Mouse (Mus musculus) liver, adult 2 months (tissue): ENCODE results near the gene St8sia6. TPM values are rescaled to one million over a fixed set of nuclear protein-coding genes. Genes with fewer than 3 reads are reported as not detected.
A peak's percentile ranks its signal among the peaks of the same experiment; 100 is the strongest.

Source experiments
- DNase-seq: peaks from one replicate; pipeline ENCODE4 v3.0.0-alpha.2; 2011; ENCODE audit warnings: low read depth, low spot score; ENCODE audit errors: extremely low read depth
- H3K27ac ChIP-seq: fragments of 200-500 bp; replicated peaks from 2 replicates; pipeline ENCODE4 v1.5.1; 2012; ENCODE audit warnings: low read depth, mild to moderate bottlenecking, control low read depth, inconsistent platforms, low read length; ENCODE audit not compliant: insufficient read depth
- H3K27me3 ChIP-seq: fragments of 200-500 bp; 2 replicates; pipeline ENCODE4 v1.6.1; 2012; ENCODE audit warnings: mild to moderate bottlenecking, moderate library complexity, low read length, inconsistent platforms; ENCODE audit not compliant: control insufficient read depth, insufficient read depth
- H3K36me3 ChIP-seq: fragments of 200-500 bp; 2 replicates; pipeline ENCODE4 v1.6.1; 2012; ENCODE audit warnings: low read length, inconsistent platforms; ENCODE audit not compliant: control insufficient read depth, insufficient read depth
- H3K4me1 ChIP-seq: fragments of 200-500 bp; 2 replicates; pipeline ENCODE4 v1.6.1; 2011; ENCODE audit warnings: low read length; ENCODE audit not compliant: control insufficient read depth, insufficient read depth
- H3K4me3 ChIP-seq: fragments of 200-500 bp; 2 replicates; pipeline ENCODE4 v1.5.1; 2011; ENCODE audit warnings: low read depth, mild to moderate bottlenecking, control low read depth, low read length, moderate library complexity; ENCODE audit not compliant: insufficient read depth
- H3K79me2 ChIP-seq: fragments of 200-500 bp; 2 replicates; pipeline ENCODE4 v1.6.1; 2012; ENCODE audit warnings: inconsistent platforms, mild to moderate bottlenecking, low read length, moderate library complexity; ENCODE audit not compliant: control insufficient read depth, insufficient read depth
- H3K9ac ChIP-seq: fragments of 200-500 bp; 2 replicates; pipeline ENCODE4 v1.6.1; 2012; ENCODE audit warnings: low read depth, mild to moderate bottlenecking, control low read depth, inconsistent platforms, low read length
- CTCF ChIP-seq: fragments of 200-500 bp; IDR thresholded peaks from 2 replicates; pipeline ENCODE4 v1.5.1; 2011; ENCODE audit warnings: low read depth, low read length, control low read depth
- POLR2A ChIP-seq: fragments of 200-500 bp; IDR thresholded peaks from 2 replicates; pipeline ENCODE4 v1.6.1; 2011; ENCODE audit warnings: low read length, control low read depth; ENCODE audit not compliant: insufficient read depth; ENCODE audit errors: extremely low read depth
- WGBS: fragments of 180-500 bp; shearing (Covaris S2); methylation state at CpG from one replicate; pipeline ENCODE4 v1.1.7; 2018; 5-methylcytosine and 5-hydroxymethylcytosine counted together
- polyA plus RNA-seq: library from polyadenylated mRNA; depleted of rRNA; stranded (reverse); fragments of >200 nt; gene quantifications from 2 replicates; pipeline ENCODE4 v1.2.3, GENCODE M21; 2012
- total RNA-seq: library from RNA; depleted of rRNA; stranded (reverse); fragments of >200 nt; gene quantifications from 2 replicates; pipeline ENCODE4 v1.2.3, GENCODE M21; 2014

St8sia6 gene
- total and polyA plus RNA-seq, 2 experiments: 0.09 TPM; not detected in 1

DNA sequence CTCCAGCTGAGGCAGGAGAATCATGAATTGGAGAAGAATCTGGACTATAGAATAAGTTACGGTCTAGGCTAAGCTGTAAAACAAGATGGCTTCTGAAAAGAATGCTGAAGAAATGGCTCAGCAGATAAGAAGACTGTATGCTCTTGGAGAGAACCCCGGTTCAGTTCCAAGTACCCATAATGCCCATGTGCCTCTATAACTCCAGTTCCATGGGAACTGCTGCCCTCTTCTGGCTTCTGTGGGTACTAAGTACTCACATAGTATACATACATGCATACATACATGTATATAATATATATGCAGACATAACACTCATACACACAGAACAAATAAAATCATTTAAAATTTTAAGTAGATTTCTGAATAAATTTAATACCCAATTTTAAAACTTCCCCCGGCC is 12.3 kb upstream of the St8sia6 start:
- no peak for DNase-seq
- 79% methylated on average over 3 of the region's 3 CpGs for WGBS
- TF ChIP-seq POLR2A (no peak), CTCF (no peak)

DNA sequence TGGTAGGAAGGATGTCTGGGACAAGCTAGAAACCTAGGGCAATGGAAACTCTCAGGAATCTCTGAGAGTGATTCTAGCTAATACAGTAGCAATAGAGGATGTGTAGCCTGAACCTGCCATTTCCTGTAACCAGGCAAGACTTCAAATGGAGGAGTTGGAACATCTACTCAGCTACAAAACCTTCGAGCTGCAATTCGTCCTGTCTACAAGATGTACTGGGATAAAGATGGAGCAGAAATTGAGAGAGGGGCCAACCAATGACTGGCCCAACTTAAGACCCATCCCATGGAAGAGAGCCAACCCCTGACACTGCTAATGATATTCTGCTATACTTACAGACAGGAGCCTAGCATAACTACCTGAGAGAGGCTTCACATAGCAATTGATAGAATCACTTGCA is 6.8 kb upstream of the St8sia6 start:
- H3K79me2 ChIP-seq: no peaks in the 10 kb centered on the region
- H3K36me3 ChIP-seq: no peaks in the 10 kb centered on the region
- no peak overlapping the region for H3K4me3 ChIP-seq
- no peak overlapping the region for H3K27ac ChIP-seq
- WGBS: 72% methylated on average over 2 of the region's 2 CpGs
- no peak overlapping the region for H3K9ac ChIP-seq
- DNase-seq: no peak
- no peak for TF ChIP-seq CTCF
- no peak for TF ChIP-seq POLR2A
- H3K27me3 ChIP-seq: no peaks in the 10 kb centered on the region
- H3K4me1 ChIP-seq: no peaks in the 10 kb centered on the region

More for the DNA sequence above, 12.3 kb upstream of the St8sia6 start:
- H3K9ac ChIP-seq: no peak overlapping the region
- H3K4me1 ChIP-seq: no peaks in the 10 kb centered on the region
- H3K79me2 ChIP-seq: no peaks in the 10 kb centered on the region
- no peak overlapping the region for H3K4me3 ChIP-seq
- H3K27me3 ChIP-seq: no peaks in the 10 kb centered on the region
- no peak overlapping the region for H3K27ac ChIP-seq
- no peaks in the 10 kb centered on the region for H3K36me3 ChIP-seq

DNA sequence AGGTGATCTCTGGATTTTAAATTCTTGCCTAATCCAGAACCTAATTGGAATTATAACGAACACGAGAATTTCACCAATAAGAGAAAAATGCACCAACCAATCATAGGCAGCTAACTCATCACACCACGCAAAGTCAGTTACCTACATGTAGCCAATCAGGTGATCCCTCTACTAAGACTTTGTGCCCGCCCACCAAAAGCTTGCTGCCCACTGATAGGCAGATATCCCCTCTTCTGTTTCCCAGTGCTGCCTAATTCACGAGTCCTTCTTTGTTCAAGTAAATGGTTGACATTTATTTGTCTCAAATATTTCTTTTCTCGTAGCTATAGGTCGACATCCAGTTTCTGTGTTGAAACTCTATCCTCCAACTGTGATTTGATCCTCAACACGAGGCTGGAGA is 582 bp upstream of the St8sia6 start:
- Histone ChIP-seq H3K27ac (no peak overlapping the region), H3K4me3 (no peak overlapping the region), H3K27me3 (peaks cover 11% of the 10 kb centered on the region), H3K79me2 (no peaks in the 10 kb centered on the region), H3K36me3 (no peaks in the 10 kb centered on the region), H3K4me1 (no peaks in the 10 kb centered on the region), H3K9ac (no peak overlapping the region)
- no peak for TF ChIP-seq CTCF
- TF ChIP-seq POLR2A: no peak
- DNase-seq: no peak
- WGBS: 80% methylated on average over 8 of the region's 8 CpGs

DNA sequence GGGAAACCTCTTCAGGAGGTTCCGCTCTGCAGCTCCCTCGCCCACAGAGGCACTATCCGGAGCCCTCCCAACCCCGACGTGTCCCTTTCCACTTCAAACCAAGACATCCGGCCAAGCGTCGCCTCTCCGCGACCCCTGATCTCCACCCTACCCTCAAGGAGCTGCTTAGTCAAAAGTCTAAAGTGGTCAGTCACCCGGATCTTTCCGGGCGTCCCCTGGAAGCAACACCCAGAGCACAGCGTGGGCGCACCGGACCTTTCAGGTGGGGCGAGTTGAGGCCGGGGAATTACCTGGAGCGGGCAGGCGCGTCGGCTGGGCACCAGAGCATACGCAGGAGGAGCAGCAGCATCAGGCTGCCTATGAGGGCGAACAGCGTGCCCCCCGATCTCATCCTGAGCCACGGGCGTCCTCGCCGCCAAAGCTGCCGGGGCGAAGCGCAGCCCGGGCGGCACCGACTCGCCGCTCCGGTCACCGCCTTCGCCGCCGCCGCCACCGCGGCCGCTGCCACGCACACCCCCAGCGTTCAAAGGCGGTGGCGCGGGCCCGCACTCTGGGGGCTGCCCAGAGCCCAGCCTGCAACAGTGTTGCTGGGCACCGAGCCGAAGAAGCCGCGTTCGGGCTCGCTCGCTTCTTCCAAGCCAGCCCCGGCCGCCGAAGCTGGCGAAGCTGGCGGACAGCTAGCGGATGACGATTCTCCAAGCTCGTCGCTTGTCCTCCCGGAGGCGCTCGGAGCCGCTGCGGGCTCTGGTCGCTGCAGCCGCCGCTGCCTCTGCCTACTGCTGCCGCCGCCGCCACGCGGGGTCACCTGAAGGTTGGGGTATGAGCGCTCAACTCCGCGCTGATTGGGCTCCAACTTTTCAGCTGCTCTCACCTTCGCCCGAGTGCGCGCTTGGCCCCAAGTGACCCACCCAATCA is 553 bp downstream of the St8sia6 start:
- Histone ChIP-seq H3K4me1 (no peaks in the 10 kb centered on the region), H3K4me3 (peak overlapping the region; percentile 46; the same call in 1 of the 2 replicates), H3K27ac (no peak overlapping the region), H3K27me3 (peaks cover 11% of the 10 kb centered on the region), H3K36me3 (no peaks in the 10 kb centered on the region), H3K79me2 (no peaks in the 10 kb centered on the region), H3K9ac (no peak overlapping the region)
- TF ChIP-seq POLR2A: no peak
- TF ChIP-seq CTCF: no peak
- WGBS: 1% methylated on average over 89 of the region's 89 CpGs
- no peak for DNase-seq

DNA sequence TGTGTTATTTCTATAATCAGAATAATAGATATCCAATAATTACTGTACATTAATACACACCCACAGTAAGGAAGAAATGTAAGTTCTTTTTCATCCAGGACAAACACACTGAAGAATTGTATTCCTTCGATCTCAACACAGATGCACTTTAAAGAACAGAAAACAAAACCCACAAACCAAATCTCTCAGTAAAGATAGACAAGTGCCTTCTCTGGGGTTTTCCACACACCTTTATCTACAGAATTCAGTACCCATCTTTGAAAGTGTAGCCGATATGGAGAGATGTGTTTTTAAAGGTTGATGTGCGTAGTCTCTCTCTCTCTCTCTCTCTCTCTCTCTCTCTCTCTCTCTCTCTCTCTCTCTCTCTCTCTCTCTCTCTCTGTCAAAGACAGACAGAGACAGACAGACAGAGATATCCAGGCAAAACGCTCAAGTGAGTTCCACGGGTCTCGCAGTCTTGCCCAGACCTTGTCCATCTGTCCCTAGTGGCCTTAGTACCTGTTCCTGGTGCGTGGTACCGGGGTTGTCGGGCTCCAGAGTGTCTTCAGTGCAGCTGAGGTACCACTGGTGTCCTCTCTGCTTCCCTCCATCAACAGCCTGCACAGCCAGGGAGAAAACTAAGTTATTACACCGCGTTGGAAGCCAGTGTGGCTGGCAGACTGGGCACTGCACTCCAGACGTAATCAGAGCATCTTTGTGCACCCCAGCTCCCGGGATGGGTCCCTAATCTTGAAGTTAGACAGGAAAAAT is 1.4 kb downstream of the St8sia6 start:
- Histone ChIP-seq H3K27ac (no peak overlapping the region), H3K79me2 (no peaks in the 10 kb centered on the region), H3K4me1 (no peaks in the 10 kb centered on the region), H3K27me3 (peaks cover 11% of the 10 kb centered on the region), H3K4me3 (no peak overlapping the region), H3K9ac (no peak overlapping the region), H3K36me3 (no peaks in the 10 kb centered on the region)
- no peak for TF ChIP-seq POLR2A
- no peak for TF ChIP-seq CTCF
- no peak for DNase-seq
- 45% methylated on average over 13 of the region's 13 CpGs for WGBS

DNA sequence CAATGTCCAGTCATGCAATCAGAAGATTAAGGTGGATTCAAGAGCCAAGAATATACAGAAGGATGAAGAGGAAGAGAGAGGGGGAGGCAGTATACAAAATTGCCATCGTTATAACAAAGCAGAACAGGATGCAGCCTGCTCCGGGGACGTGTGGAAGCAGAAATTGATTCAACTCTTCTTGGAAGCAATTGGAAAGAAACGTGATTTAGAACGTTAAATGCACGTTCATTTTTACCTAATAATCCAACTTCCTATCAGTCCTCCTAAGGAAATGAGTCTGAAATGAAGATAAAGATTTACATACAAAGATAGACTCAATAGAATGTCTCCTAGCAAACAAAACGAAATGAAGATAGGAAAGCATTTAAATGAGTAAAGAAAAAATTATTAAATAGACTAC is 2.3 kb downstream of the St8sia6 start:
- Histone ChIP-seq H3K27me3 (peaks cover 11% of the 10 kb centered on the region), H3K9ac (no peak overlapping the region), H3K4me3 (no peak overlapping the region), H3K36me3 (no peaks in the 10 kb centered on the region), H3K27ac (no peak overlapping the region), H3K79me2 (no peaks in the 10 kb centered on the region), H3K4me1 (no peaks in the 10 kb centered on the region)
- WGBS: 58% methylated on average over 7 of the region's 7 CpGs
- TF ChIP-seq POLR2A (no peak), CTCF (no peak)
- DNase-seq: no peak
